Mouse (Mus musculus) intestine, postnatal 0 days (tissue): ENCODE data around the gene Mybbp1a. TPM values are rescaled to one million over a fixed set of nuclear protein-coding genes. Genes with fewer than 3 reads are reported as not detected.
A peak's percentile ranks its signal among the peaks of the same experiment; 100 is the strongest.

ENCODE experiments used
- ATAC-seq: fragments of 200-750 bp; cut with Nextera tagmentation; 2 replicates; pipeline ENCODE4 v1.8.0; 2017; ENCODE audit warnings: mild to moderate bottlenecking, moderate TSS enrichment, moderate library complexity
- H3K27ac ChIP-seq: fragments of 300-500 bp; sonication (generic); 2 replicates; pipeline ENCODE4 v1.5.1; 2014; ENCODE audit warnings: mild to moderate bottlenecking, low read depth, low read length, moderate library complexity
- H3K27me3 ChIP-seq: fragments of 300-500 bp; sonication (generic); replicated peaks from 2 replicates; pipeline ENCODE4 v1.6.1; 2014; ENCODE audit warnings: low read length, mixed read lengths; ENCODE audit not compliant: control insufficient read depth, insufficient read depth
- H3K36me3 ChIP-seq: fragments of 300-500 bp; sonication (generic); 2 replicates; pipeline ENCODE4 v1.6.1; 2014; ENCODE audit warnings: mild to moderate bottlenecking, moderate library complexity; ENCODE audit not compliant: control insufficient read depth, insufficient read depth
- H3K4me1 ChIP-seq: fragments of 300-500 bp; sonication (generic); replicated peaks from 2 replicates; pipeline ENCODE4 v1.6.1; 2014; ENCODE audit warnings: antibody characterized with exemption, low read length, mixed read lengths; ENCODE audit not compliant: control insufficient read depth, insufficient read depth
- H3K4me2 ChIP-seq: fragments of 300-500 bp; sonication (generic); replicated peaks from 2 replicates; pipeline ENCODE4 v1.6.1; 2014; ENCODE audit warnings: low read depth, mild to moderate bottlenecking, moderate library complexity
- H3K4me3 ChIP-seq: fragments of 300-500 bp; sonication (generic); 2 replicates; pipeline ENCODE4 v1.5.1; 2014; ENCODE audit warnings: low read depth, low read length
- H3K9ac ChIP-seq: fragments of 300-500 bp; sonication (generic); 2 replicates; pipeline ENCODE4 v1.6.1; 2014; ENCODE audit warnings: mild to moderate bottlenecking, low read depth, low read length
- H3K9me3 ChIP-seq: fragments of 300-500 bp; sonication (generic); 2 replicates; pipeline ENCODE4 v1.6.1; 2016; ENCODE audit warnings: mixed run types; ENCODE audit not compliant: control insufficient read depth
- CTCF ChIP-seq: sonication (generic); IDR thresholded peaks from 2 replicates; pipeline ENCODE4 v1.5.1; 2016; ENCODE audit warnings: low read depth, mild to moderate bottlenecking, control low read depth, antibody characterized with exemption, moderate library complexity
- WGBS: fragments of 180-500 bp; shearing (Covaris S2); extraction: QIAGEN DNeasy Blood & Tissue Kit; methylation state at CpG from one replicate; pipeline ENCODE4 v1.1.7; 2014; 5-methylcytosine and 5-hydroxymethylcytosine counted together
- polyA plus RNA-seq: library from polyadenylated mRNA; unstranded; fragments of >200 nt; fragmentation: Nextera tagmentation; extraction: Ambion mirVana; gene quantifications from 2 replicates; pipeline ENCODE4 v1.2.1, GENCODE M21; 2015

Gene Mybbp1a
- polyA plus RNA-seq, 1 experiment from 2014 or later = 40.7 TPM

- Histone ChIP-seq H3K27ac (no peak overlapping the region), H3K27me3 (no peaks in the 10 kb centered on the region), H3K9ac (no peak overlapping the region), H3K36me3 (no peaks in the 10 kb centered on the region), H3K4me3 (no peak overlapping the region), H3K4me2 (0 out of 2 replicates have a peak overlapping the region, but pooled peaks have one; percentile 17), H3K4me1 (no peaks in the 10 kb centered on the region; the same call in 1 of the 2 replicates), H3K9me3 (no peaks in the 10 kb centered on the region)
- peak; percentile 10; the same call in 1 of the 2 replicates for ATAC-seq
- WGBS = 55% methylated on average over 4 of the region's 4 CpGs
- TF ChIP-seq CTCF = no peak
Measured at GRCm38 (mm10) chr11:72481952-72482351, 40.8 kb downstream of the Mybbp1a start.

- no peak overlapping the region for H3K27ac ChIP-seq
- no peak overlapping the region for H3K4me2 ChIP-seq
- TF ChIP-seq CTCF = no peak
- H3K27me3 ChIP-seq = 0 out of 2 replicates have a peak, but pooled peaks cover 5% of the 10 kb centered on the region
- no peaks in the 10 kb centered on the region for H3K9me3 ChIP-seq
- ATAC-seq = no peak; the same call in 1 of the 2 replicates
- H3K9ac ChIP-seq = no peak overlapping the region
- no peak overlapping the region for H3K4me3 ChIP-seq
- H3K4me1 ChIP-seq = peaks cover 6% of the 10 kb centered on the region; the same call in 1 of the 2 replicates
- 42% methylated on average over 6 of the region's 6 CpGs for WGBS
- no peaks in the 10 kb centered on the region for H3K36me3 ChIP-seq
Measured at GRCm38 (mm10) chr11:72484549-72484948, 43.4 kb downstream of the Mybbp1a start.

- no peak overlapping the region for H3K4me3 ChIP-seq
- no peaks in the 10 kb centered on the region for H3K9me3 ChIP-seq
- no peak overlapping the region for H3K27ac ChIP-seq
- no peak for ATAC-seq
- no peak for TF ChIP-seq CTCF
- WGBS = 69% methylated on average over 5 of the region's 5 CpGs
- H3K9ac ChIP-seq = no peak overlapping the region
- no peak overlapping the region for H3K4me2 ChIP-seq
- no peaks in the 10 kb centered on the region for H3K36me3 ChIP-seq
- 0 out of 2 replicates have a peak, but pooled peaks cover 5% of the 10 kb centered on the region for H3K27me3 ChIP-seq
- peaks cover 6% of the 10 kb centered on the region; the same call in 1 of the 2 replicates for H3K4me1 ChIP-seq
Measured at GRCm38 (mm10) chr11:72485157-72485556, 44.0 kb downstream of the Mybbp1a start.

GRCm38 (mm10) chr11:72485960-72486359 lies 44.8 kb downstream of the Mybbp1a start:
- H3K4me1 ChIP-seq = peaks cover 6% of the 10 kb centered on the region; the same call in 1 of the 2 replicates
- H3K9ac ChIP-seq = no peak overlapping the region
- no peak for TF ChIP-seq CTCF
- 0 out of 2 replicates have a peak, but pooled peaks cover 5% of the 10 kb centered on the region for H3K27me3 ChIP-seq
- no peak overlapping the region for H3K4me3 ChIP-seq
- 74% methylated on average over 11 of the region's 11 CpGs for WGBS
- H3K36me3 ChIP-seq = no peaks in the 10 kb centered on the region
- no peak overlapping the region for H3K27ac ChIP-seq
- no peak for ATAC-seq
- no peaks in the 10 kb centered on the region for H3K9me3 ChIP-seq
- H3K4me2 ChIP-seq = no peak overlapping the region; the same call in 1 of the 2 replicates

GRCm38 (mm10) chr11:72487171-72487570 lies 46.0 kb downstream of the Mybbp1a start:
- Histone ChIP-seq H3K4me3 (no peak overlapping the region), H3K27me3 (0 out of 2 replicates have a peak, but pooled peaks cover 5% of the 10 kb centered on the region), H3K9ac (no peak overlapping the region), H3K4me1 (0 out of 2 replicates have a peak, but pooled peaks cover 6% of the 10 kb centered on the region), H3K9me3 (no peaks in the 10 kb centered on the region), H3K4me2 (peak overlapping the region; percentile 98), H3K27ac (no peak overlapping the region), H3K36me3 (no peaks in the 10 kb centered on the region)
- TF ChIP-seq CTCF = no peak
- 67% methylated on average over 5 of the region's 5 CpGs for WGBS
- no peak for ATAC-seq

- TF ChIP-seq CTCF = no peak
- no peak overlapping the region for H3K27ac ChIP-seq
- H3K4me1 ChIP-seq = 0 out of 2 replicates have a peak, but pooled peaks cover 6% of the 10 kb centered on the region
- no peaks in the 10 kb centered on the region for H3K9me3 ChIP-seq
- WGBS = 79% methylated on average over 2 of the region's 2 CpGs
- peak overlapping the region; percentile 98 for H3K4me2 ChIP-seq
- H3K27me3 ChIP-seq = 0 out of 2 replicates have a peak, but pooled peaks cover 5% of the 10 kb centered on the region
- peak overlapping the region; percentile 70; the same call in 1 of the 2 replicates for H3K4me3 ChIP-seq
- no peak for ATAC-seq
- H3K36me3 ChIP-seq = no peaks in the 10 kb centered on the region
- no peak overlapping the region for H3K9ac ChIP-seq
Measured at GRCm38 (mm10) chr11:72487739-72488138, 46.6 kb downstream of the Mybbp1a start.
